Mouse (Mus musculus): ENCODE data around the gene Cabp4. TPM values are rescaled to one million over a fixed set of nuclear protein-coding genes. Genes with fewer than 3 reads are reported as not detected.
A peak's percentile ranks its signal among the peaks of the same experiment; 100 is the strongest.

Cabp4 gene
- total RNA-seq, 2 experiments from 2014 or later = 0.11 to 0.23 TPM

- peak in 1 of 2 experiments; percentile 26 for DNase-seq (ENCODE audit: low spot score in 2 of 2)
- intact Hi-C loops (cut with DNase I) = loop anchor here (5.0 kb wide), 1 partner anchor 48 kb away; the partner anchor contains the start of gene Gstp2
These were observed 49.0 kb downstream of the Cabp4 start for GRCm38 (mm10) chr19:4094774-4095303.

GRCm38 (mm10) chr19:4094348-4094747 lies 49.5 kb downstream of the Cabp4 start:
- no peak for DNase-seq (ENCODE audit: low spot score in 2 of 2)
- intact Hi-C loops (cut with DNase I) = no loop called here

GRCm38 (mm10) chr19:4093772-4094171 lies 50.1 kb downstream of the Cabp4 start:
- intact Hi-C loops (cut with DNase I) = no loop called here
- DNase-seq (ENCODE audit: low spot score in 2 of 2) = no peak

GRCm38 (mm10) chr19:4092750-4093149 lies 51.1 kb downstream of the Cabp4 start:
- intact Hi-C loops (cut with DNase I) = no loop called here
- DNase-seq (ENCODE audit: low spot score in 2 of 2) = no peak

- intact Hi-C loops (cut with DNase I) = no loop called here
- DNase-seq (ENCODE audit: low spot score in 2 of 2) = no peak
These were observed 52.5 kb downstream of the Cabp4 start for GRCm38 (mm10) chr19:4091383-4091782.

GRCm38 (mm10) chr19:4090446-4090845 lies 53.4 kb downstream of the Cabp4 start:
- intact Hi-C loops (cut with DNase I) = no loop called here
- DNase-seq (ENCODE audit: low spot score in 2 of 2) = no peak

- intact Hi-C loops (cut with DNase I) = loop anchor here (5.0 to 10.0 kb wide), 2 partner anchors 37 to 134 kb away; partner anchors contain the start of gene Aldh3b3
These were observed 54.7 kb downstream of the Cabp4 start for GRCm38 (mm10) chr19:4089128-4089527.

GRCm38 (mm10) chr19:4088146-4088545 lies 55.7 kb downstream of the Cabp4 start:
- no peak for DNase-seq (ENCODE audit: low spot score in 2 of 2)
- intact Hi-C loops (cut with DNase I) = loop anchor here (5.0 to 10.0 kb wide), 2 partner anchors 36 to 133 kb away; partner anchors contain the start of gene Aldh3b3

More at GRCm38 (mm10) chr19:4089128-4089527, 54.7 kb downstream of the Cabp4 start:
- no peak for DNase-seq (ENCODE audit: low spot score in 2 of 2)

GRCm38 (mm10) chr19:4087090-4087489 lies 56.7 kb downstream of the Cabp4 start:
- no peak for DNase-seq (ENCODE audit: low spot score in 2 of 2)
- intact Hi-C loops (cut with DNase I) = loop anchor here (5.0 to 10.0 kb wide), 2 partner anchors 35 to 132 kb away; partner anchors contain the start of gene Aldh3b3

GRCm38 (mm10) chr19:4086156-4086555 lies 57.7 kb downstream of the Cabp4 start:
- no peak for DNase-seq (ENCODE audit: low spot score in 2 of 2)
- intact Hi-C loops (cut with DNase I) = loop anchor here (5.0 to 10.0 kb wide), 2 partner anchors 34 to 131 kb away; partner anchors contain the start of gene Aldh3b3

Other genes starting within 250 kb of the Cabp4 start
- 10 to 100 TPM; 14.4 to 16.1 TPM for gene Tcirg1, start 236.9 kb downstream of the Cabp4 start, total RNA-seq (2021)
- 100 to 1,000 TPM; 134 to 149 TPM for gene Ndufs8, start 231.3 kb downstream of the Cabp4 start, total RNA-seq (2021)
- gene Aldh3b1, start 214.2 kb downstream of the Cabp4 start, total RNA-seq (2021) = 1 to 10 TPM; 1.8 to 2.0 TPM
- gene Unc93b1, start 208.8 kb downstream of the Cabp4 start, total RNA-seq (2021) = 10 to 100 TPM; 16.0 to 18.4 TPM
- under 1 TPM in 1 of 2 experiments, not detected in 1; 0.13 TPM for gene Aldh3b3, start 185.4 kb downstream of the Cabp4 start, total RNA-seq (2021)
- 1 to 10 TPM; 1.8 to 2.4 TPM for gene Aldh3b2, start 171.7 kb downstream of the Cabp4 start, total RNA-seq (2021)
- 1 to 10 TPM; 1.8 to 3.1 TPM for gene Acy3, start 157.5 kb downstream of the Cabp4 start, total RNA-seq (2021)
- not detected for gene Tbx10, start 151.3 kb downstream of the Cabp4 start, total RNA-seq (2021)
- 10 to 100 TPM in 1 of 2 experiments, 1 to 10 TPM in 1; 8.5 to 10.3 TPM for gene Nudt8, start 143.5 kb downstream of the Cabp4 start, total RNA-seq (2021)
- gene Gm49405, start 143.4 kb downstream of the Cabp4 start, total RNA-seq (2021) = 1 to 10 TPM; 1.2 to 1.6 TPM
- gene Doc2g, start 140.7 kb downstream of the Cabp4 start, total RNA-seq (2021) = 1 to 10 TPM; 3.2 to 3.5 TPM
- 100 to 1,000 TPM; 227 to 231 TPM for gene Ndufv1, start 131.2 kb downstream of the Cabp4 start, total RNA-seq (2021)
- 100 to 1,000 TPM; 213 to 245 TPM for gene Gstp1, start 106.0 kb downstream of the Cabp4 start, total RNA-seq (2021)
- gene Gstp2, start 98.0 kb downstream of the Cabp4 start, total RNA-seq (2021) = 10 to 100 TPM; 22.3 to 24.3 TPM
- not detected for gene Gstp3, start 84.5 kb downstream of the Cabp4 start, total RNA-seq (2021)
- gene Cabp2, start 62.5 kb downstream of the Cabp4 start, total RNA-seq (2021) = not detected
- gene Cdk2ap2, start 46.9 kb downstream of the Cabp4 start, total RNA-seq (2021) = 10 to 100 TPM; 26.4 to 26.7 TPM
- gene Pitpnm1, start 44.0 kb downstream of the Cabp4 start, total RNA-seq (2021) = 100 to 1,000 TPM; 225 to 226 TPM
- gene Aip, start 18.2 kb downstream of the Cabp4 start, total RNA-seq (2021) = 10 to 100 TPM; 83.4 to 94.1 TPM
- not detected for gene Gpr152, start 4.2 kb downstream of the Cabp4 start, total RNA-seq (2021)
- gene Coro1b, start 4.6 kb upstream of the Cabp4 start, total RNA-seq (2021) = 10 to 100 TPM; 80.7 to 87.5 TPM
- 1 to 10 TPM; 1.0 to 1.5 TPM for gene Ptprcap, start 9.6 kb upstream of the Cabp4 start, total RNA-seq (2021)
- 10 to 100 TPM; 39.5 to 39.9 TPM for gene Rps6kb2, start 19.3 kb upstream of the Cabp4 start, total RNA-seq (2021)
- 1 to 10 TPM; 3.8 to 5.9 TPM for gene Carns1, start 31.4 kb upstream of the Cabp4 start, total RNA-seq (2021)
- 1 to 10 TPM; 1.6 to 1.8 TPM for gene Tbc1d10c, start 47.3 kb upstream of the Cabp4 start, total RNA-seq (2021)
- 100 to 1,000 TPM; 323 to 336 TPM for gene Ppp1ca, start 48.0 kb upstream of the Cabp4 start, total RNA-seq (2021)
- gene Rad9a, start 57.6 kb upstream of the Cabp4 start, total RNA-seq (2021) = 1 to 10 TPM; 6.4 to 9.0 TPM
- gene Clcf1, start 70.2 kb upstream of the Cabp4 start, total RNA-seq (2021) = 1 to 10 TPM; 1.3 to 1.5 TPM
- gene AC109138.7, start 70.3 kb upstream of the Cabp4 start, total RNA-seq (2021) = not detected
- gene Pold4, start 87.9 kb upstream of the Cabp4 start, total RNA-seq (2021) = 10 to 100 TPM; 16.2 to 16.9 TPM
- gene Ssh3, start 125.1 kb upstream of the Cabp4 start, total RNA-seq (2021) = 10 to 100 TPM; 44.5 to 52.4 TPM
- 10 to 100 TPM; 84.5 to 84.9 TPM for gene Ankrd13d, start 139.1 kb upstream of the Cabp4 start, total RNA-seq (2021)
- gene Grk2, start 162.2 kb upstream of the Cabp4 start, total RNA-seq (2021) = 100 to 1,000 TPM; 165 to 173 TPM

All from left cerebral cortex, postnatal 14 days (tissue).